Mouse (Mus musculus): ENCODE results near the gene Skint11. TPM values are rescaled to one million over a fixed set of nuclear protein-coding genes. Genes with fewer than 3 reads are reported as not detected.
"Not testable (repeated sequence)": the region's sequence is repeated elsewhere in the genome, so short reads cannot be mapped to it uniquely, and the experiment has no call there.

The Skint11 gene
- not detected for polyA plus RNA-seq (2021)

GRCm38 (mm10) chr4:114163084-114163483, at the start of gene Skint11:
Gene Skint11, plus strand, starts transcription at chr4:114163384.
- no peak for ATAC-seq
- no peak for TF ChIP-seq CTCF (IDR thresholded peaks at IDR 0.05)
- POLR2A ChIA-PET, result no interaction called here

GRCm38 (mm10) chr4:114161149-114161548, 2.0 kb upstream of the Skint11 start:
- ChIA-PET POLR2A (no interaction called here), CTCF (no interaction called here)
- in situ Hi-C loops (cut with MboI; ENCODE audit: low pct_unique_long_range_greater_than_20kb), result no loop called here
- DNase-seq (ENCODE audit: low read depth, low spot score) (no peak), ATAC-seq (no peak)
- TF ChIP-seq CTCF (IDR thresholded peaks at IDR 0.05), result no peak
- H3K27me3 ChIP-seq, result no peaks in the 10 kb centered on the region

More at GRCm38 (mm10) chr4:114163084-114163483, at the start of gene Skint11:
- CTCF ChIA-PET, result no interaction called here
- in situ Hi-C loops (cut with MboI; ENCODE audit: low pct_unique_long_range_greater_than_20kb), result no loop called here
- H3K27me3 ChIP-seq, result no peaks in the 10 kb centered on the region
- DNase-seq (ENCODE audit: low read depth, low spot score), result no peak

DNA sequence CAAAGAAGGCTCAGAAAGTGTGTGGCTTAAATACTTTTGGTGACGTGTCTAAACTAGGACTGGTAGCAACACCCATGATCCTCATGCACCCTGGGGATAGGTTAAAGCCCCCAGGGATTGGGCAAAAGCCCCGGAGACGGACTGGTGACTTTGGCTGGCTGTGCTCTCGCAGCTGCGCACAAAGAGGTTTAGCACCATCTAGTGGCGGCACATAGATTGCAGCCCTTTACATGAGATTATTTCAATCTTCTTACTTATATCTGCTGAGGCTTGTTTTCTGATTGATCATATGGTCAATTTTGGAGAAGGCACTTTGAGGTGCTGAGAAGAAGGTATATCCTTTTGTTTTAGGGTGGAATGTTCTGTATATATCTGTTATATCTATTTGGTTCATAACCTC, 9.7 kb downstream of the Skint11 start:
- CTCF ChIA-PET; POLR2A ChIA-PET; in situ Hi-C loops (cut with MboI; ENCODE audit: low pct_unique_long_range_greater_than_20kb); ATAC-seq; H3K27me3 ChIP-seq; DNase-seq (ENCODE audit: low read depth, low spot score): not testable (repeated sequence)
- TF ChIP-seq CTCF (IDR thresholded peaks at IDR 0.05), result peak; percentile 80

DNA sequence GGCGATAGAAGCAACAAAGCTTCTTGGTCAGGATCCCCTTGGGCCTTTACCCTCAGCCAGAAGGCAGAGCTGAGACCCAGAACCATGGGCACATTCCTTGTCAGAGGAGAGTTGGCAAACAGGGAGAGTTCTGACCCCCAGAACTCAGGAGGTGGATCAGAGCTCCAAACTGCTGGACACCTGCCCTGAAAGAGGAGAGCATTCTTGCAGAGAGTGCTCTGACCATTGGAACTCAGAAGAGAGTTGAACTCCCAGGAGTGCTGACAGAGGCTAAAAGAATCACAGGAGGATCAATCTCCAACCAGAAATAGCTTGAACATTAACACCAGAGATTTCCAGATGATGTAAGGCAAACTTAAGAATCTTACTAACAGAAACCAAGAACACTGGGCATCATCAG, 93.7 kb downstream of the Skint11 start:
- CTCF ChIA-PET; DNase-seq (ENCODE audit: low read depth, low spot score); POLR2A ChIA-PET: not testable (repeated sequence)

More for the DNA sequence above, 93.7 kb downstream of the Skint11 start:
- in situ Hi-C loops (cut with MboI; ENCODE audit: low pct_unique_long_range_greater_than_20kb); ATAC-seq; H3K27me3 ChIP-seq: not testable (repeated sequence)

Other genes starting within 250 kb of the Skint11 start
- gene Skint5, start 163.9 kb upstream of the Skint11 start, polyA plus RNA-seq (2021), result not detected
- 0.63 TPM for gene Trabd2b, start 243.3 kb downstream of the Skint11 start, polyA plus RNA-seq (2021)